Mouse (Mus musculus) kidney, adult 2 months (tissue): ENCODE data around the gene Tymp.

Experiments
- CTCF ChIP-seq: fragments of 200-500 bp; conservative IDR thresholded peaks from 2 replicates; pipeline ENCODE4 v1.5.1; 2011; ENCODE audit warnings: low read depth, mild to moderate bottlenecking, control low read depth, low read length, moderate library complexity, mixed read lengths; ENCODE audit not compliant: insufficient read depth, insufficient read length
- POLR2A ChIP-seq: fragments of 200-500 bp; IDR thresholded peaks from one replicate; pipeline ENCODE4 v1.6.1; 2011; ENCODE audit warnings: low read depth, low read length, control low read depth

GRCm38 (mm10) chr15:89424621-89425020, 47.8 kb upstream of the Tymp start:
- TF ChIP-seq POLR2A (no peak), CTCF (no peak)
